Mouse (Mus musculus) left cerebral cortex, adult 11 months (tissue): ENCODE results near the gene Sptbn4.

ENCODE experiments used
- DNase-seq: peaks from one replicate; pipeline ENCODE4 v3.0.0; 2022; ENCODE audit warnings: low spot score

Gene Sptbn4

GRCm38 (mm10) chr7:27433349-27433748 is 14.1 kb downstream of the Sptbn4 start:
- no peak for DNase-seq

GRCm38 (mm10) chr7:27429135-27429534 is 18.4 kb downstream of the Sptbn4 start:
- DNase-seq = no peak

GRCm38 (mm10) chr7:27428002-27428401 is 19.5 kb downstream of the Sptbn4 start:
- no peak for DNase-seq

GRCm38 (mm10) chr7:27427387-27427786 is 20.1 kb downstream of the Sptbn4 start:
- DNase-seq = no peak

- DNase-seq = no peak
Measured at GRCm38 (mm10) chr7:27423556-27424326, 23.7 kb downstream of the Sptbn4 start.

GRCm38 (mm10) chr7:27419101-27419500 is 28.4 kb downstream of the Sptbn4 start:
- DNase-seq = no peak

GRCm38 (mm10) chr7:27417151-27417550 is 30.3 kb downstream of the Sptbn4 start:
- no peak for DNase-seq

- DNase-seq = no peak
Measured at GRCm38 (mm10) chr7:27408379-27409176, 38.9 kb downstream of the Sptbn4 start.

GRCm38 (mm10) chr7:27407816-27408215 is 39.7 kb downstream of the Sptbn4 start:
- DNase-seq = no peak

GRCm38 (mm10) chr7:27406481-27406880 is 41.0 kb downstream of the Sptbn4 start:
- no peak for DNase-seq

- DNase-seq = no peak
Measured at GRCm38 (mm10) chr7:27404203-27404942, 43.1 kb downstream of the Sptbn4 start.

GRCm38 (mm10) chr7:27402675-27403074 is 44.8 kb downstream of the Sptbn4 start:
- peak; percentile 65 for DNase-seq

GRCm38 (mm10) chr7:27400545-27400944 is 46.9 kb downstream of the Sptbn4 start:
- DNase-seq = no peak

- peak; percentile 57 for DNase-seq
Measured at GRCm38 (mm10) chr7:27397048-27397949, 50.2 kb downstream of the Sptbn4 start.

- DNase-seq = no peak
Measured at GRCm38 (mm10) chr7:27396184-27397047, 51.1 kb downstream of the Sptbn4 start.

- DNase-seq = no peak
Measured at GRCm38 (mm10) chr7:27395521-27396183, 51.8 kb downstream of the Sptbn4 start.

- DNase-seq = no peak
Measured at GRCm38 (mm10) chr7:27391416-27391815, 56.1 kb downstream of the Sptbn4 start.

GRCm38 (mm10) chr7:27389213-27389612 is 58.3 kb downstream of the Sptbn4 start:
- DNase-seq = no peak

- no peak for DNase-seq
Measured at GRCm38 (mm10) chr7:27384731-27385130, 62.8 kb downstream of the Sptbn4 start.

- no peak for DNase-seq
Measured at GRCm38 (mm10) chr7:27384134-27384533, 63.4 kb downstream of the Sptbn4 start.
